Mouse (Mus musculus): ENCODE measurements around the gene Ddb2. TPM values are rescaled to one million over a fixed set of nuclear protein-coding genes. Genes with fewer than 3 reads are reported as not detected.

Gene Ddb2
- 10.9 TPM for polyA plus RNA-seq (2014; fragmentation: Illumina TruSeq; extraction: RNeasy Lipid Tissue Mini Kit (QIAGEN cat#74804); ENCODE audit: low read depth, low replicate concordance)

GRCm38 (mm10) chr2:91236601-91237510 lies at the start of gene Ddb2:
Gene Ddb2 (minus strand): TSS chr2:91236982.

GRCm38 (mm10) chr2:91264711-91265681 lies 28.2 kb upstream of the Ddb2 start, which contains the start of gene Arfgap2:
Gene Arfgap2 (plus strand): TSS chr2:91264974.

DNA sequence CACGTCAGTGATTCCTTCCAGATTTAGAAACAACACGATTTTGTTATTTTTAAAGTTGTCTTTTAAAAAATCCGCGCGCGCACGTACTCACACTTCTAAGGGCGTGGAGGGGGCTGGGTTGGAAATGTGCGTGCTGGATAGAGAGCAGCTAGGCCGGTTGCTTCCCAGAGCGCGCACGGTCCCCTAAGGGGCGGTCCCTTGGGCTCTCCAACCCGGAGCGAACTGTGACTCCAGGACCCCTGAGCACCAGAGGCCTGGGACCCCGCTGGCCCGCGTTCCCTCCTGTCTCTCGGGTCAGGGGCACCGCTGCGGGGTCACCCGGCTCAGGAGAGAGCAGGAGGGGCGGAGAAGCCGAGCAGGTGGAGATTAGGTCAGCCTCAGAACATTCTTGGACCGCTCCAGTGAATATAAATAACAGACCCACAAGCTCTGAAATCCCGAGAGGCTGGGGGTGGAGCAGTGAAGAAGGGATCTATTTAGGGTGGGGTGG lies 18.9 kb upstream of the Ddb2 start, which contains the start of gene Pacsin3:
TSS of gene Pacsin3 (plus strand) at position 294 of the 490 bp plus-strand sequence.

GRCm38 (mm10) chr2:91202222-91202971 lies 34.4 kb downstream of the Ddb2 start, which contains the start of the genes Nr1h3 and Acp2:
Gene Nr1h3 (minus strand): TSS chr2:91202834.
Gene Acp2 (plus strand): TSS chr2:91202885.

GRCm38 (mm10) chr2:91183711-91184405 lies 52.9 kb downstream of the Ddb2 start, which contains the start of gene Madd:
Gene Madd (minus strand): TSS chr2:91183837.

Other genes with a start within 250 kb of the Ddb2 start
- 25.0 TPM for gene Rapsn, start 201.4 kb downstream of the Ddb2 start, polyA plus RNA-seq (2014; fragmentation: Illumina TruSeq; extraction: RNeasy Lipid Tissue Mini Kit (QIAGEN cat#74804); ENCODE audit: low read depth, low replicate concordance)
- 297 TPM for gene Psmc3, start 183.0 kb downstream of the Ddb2 start, polyA plus RNA-seq (2014; fragmentation: Illumina TruSeq; extraction: RNeasy Lipid Tissue Mini Kit (QIAGEN cat#74804); ENCODE audit: low read depth, low replicate concordance)
- gene Slc39a13, start 166.6 kb downstream of the Ddb2 start, polyA plus RNA-seq (2014; fragmentation: Illumina TruSeq; extraction: RNeasy Lipid Tissue Mini Kit (QIAGEN cat#74804); ENCODE audit: low read depth, low replicate concordance), result 31.1 TPM
- 4.9 TPM for gene Spi1, start 154.6 kb downstream of the Ddb2 start, polyA plus RNA-seq (2014; fragmentation: Illumina TruSeq; extraction: RNeasy Lipid Tissue Mini Kit (QIAGEN cat#74804); ENCODE audit: low read depth, low replicate concordance)
- gene Mybpc3, start 118.8 kb downstream of the Ddb2 start, polyA plus RNA-seq (2014; fragmentation: Illumina TruSeq; extraction: RNeasy Lipid Tissue Mini Kit (QIAGEN cat#74804); ENCODE audit: low read depth, low replicate concordance), result 1,487 TPM
- 9.3 TPM for gene Madd, start 53.1 kb downstream of the Ddb2 start, polyA plus RNA-seq (2014; fragmentation: Illumina TruSeq; extraction: RNeasy Lipid Tissue Mini Kit (QIAGEN cat#74804); ENCODE audit: low read depth, low replicate concordance)
- gene Nr1h3, start 34.1 kb downstream of the Ddb2 start, polyA plus RNA-seq (2014; fragmentation: Illumina TruSeq; extraction: RNeasy Lipid Tissue Mini Kit (QIAGEN cat#74804); ENCODE audit: low read depth, low replicate concordance), result 29.7 TPM
- 15.9 TPM for gene Acp2, start 34.1 kb downstream of the Ddb2 start, polyA plus RNA-seq (2014; fragmentation: Illumina TruSeq; extraction: RNeasy Lipid Tissue Mini Kit (QIAGEN cat#74804); ENCODE audit: low read depth, low replicate concordance)
- 213 TPM for gene Pacsin3, start 19.0 kb upstream of the Ddb2 start, polyA plus RNA-seq (2014; fragmentation: Illumina TruSeq; extraction: RNeasy Lipid Tissue Mini Kit (QIAGEN cat#74804); ENCODE audit: low read depth, low replicate concordance)
- gene Arfgap2, start 28.0 kb upstream of the Ddb2 start, polyA plus RNA-seq (2014; fragmentation: Illumina TruSeq; extraction: RNeasy Lipid Tissue Mini Kit (QIAGEN cat#74804); ENCODE audit: low read depth, low replicate concordance), result 63.3 TPM
- gene 1110051M20Rik, start 207.7 kb upstream of the Ddb2 start, polyA plus RNA-seq (2014; fragmentation: Illumina TruSeq; extraction: RNeasy Lipid Tissue Mini Kit (QIAGEN cat#74804); ENCODE audit: low read depth, low replicate concordance), result 11.0 TPM
- gene Lrp4, start 220.5 kb upstream of the Ddb2 start, polyA plus RNA-seq (2014; fragmentation: Illumina TruSeq; extraction: RNeasy Lipid Tissue Mini Kit (QIAGEN cat#74804); ENCODE audit: low read depth, low replicate concordance), result 5.1 TPM